Mouse (Mus musculus): ENCODE measurements around the gene Col4a1.
A peak's percentile ranks its signal among the peaks of the same experiment; 100 is the strongest.

The Col4a1 gene

DNA sequence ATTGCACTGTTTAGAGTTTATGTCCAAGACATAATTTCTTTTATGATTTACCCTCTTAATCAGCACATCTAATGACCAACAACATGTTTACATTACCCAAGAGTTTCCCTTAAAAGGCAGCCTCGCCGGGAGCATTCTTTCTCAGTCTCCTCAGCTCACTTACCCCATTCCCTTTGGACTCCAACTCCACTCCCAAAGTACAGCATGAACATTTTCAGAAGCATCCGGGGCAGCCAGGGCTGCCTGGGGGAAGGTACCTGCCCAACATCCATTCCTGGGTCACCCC lies 13.4 kb downstream of the Col4a1 start:
- no peak for DNase-seq (ENCODE audit: low spot score in 2 of 2)

DNA sequence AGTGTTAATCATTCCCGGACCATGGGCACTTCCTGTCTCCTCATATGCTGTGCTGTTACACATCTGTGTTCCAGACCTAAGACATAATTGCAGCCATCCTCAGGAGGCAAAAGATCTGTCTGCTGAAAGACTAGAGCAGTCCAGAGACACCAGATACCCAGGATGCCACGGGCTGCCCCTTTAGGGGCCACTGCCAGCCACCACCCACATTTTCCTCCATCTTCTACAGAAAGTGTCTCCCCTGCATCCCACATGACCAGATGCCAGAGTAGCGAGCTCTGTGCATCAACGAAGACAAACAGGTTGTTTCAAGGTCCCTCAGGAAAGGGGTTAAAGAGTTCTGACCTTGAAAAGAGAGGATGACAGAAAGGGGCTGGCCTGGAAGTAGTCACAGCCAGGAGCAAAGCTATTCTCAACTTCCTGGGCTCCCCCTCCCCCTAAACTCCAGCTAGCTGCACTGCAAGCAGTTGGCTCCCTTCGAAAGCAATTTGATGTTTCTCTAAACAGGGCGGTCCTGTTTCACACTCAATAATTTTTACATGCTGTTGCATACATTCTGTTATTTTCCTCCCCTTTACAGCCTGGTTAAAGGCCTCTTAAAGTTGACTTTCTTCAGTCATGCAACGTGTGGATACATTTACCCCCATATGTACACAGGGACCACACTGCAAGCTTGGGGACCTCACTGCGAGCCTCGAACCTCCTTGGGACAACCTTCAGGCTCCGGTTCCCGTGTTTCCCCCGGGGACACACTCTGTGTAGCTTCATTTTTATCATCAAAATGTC lies 13.9 kb downstream of the Col4a1 start:
- DNase-seq (ENCODE audit: low spot score in 2 of 2) = no peak

DNA sequence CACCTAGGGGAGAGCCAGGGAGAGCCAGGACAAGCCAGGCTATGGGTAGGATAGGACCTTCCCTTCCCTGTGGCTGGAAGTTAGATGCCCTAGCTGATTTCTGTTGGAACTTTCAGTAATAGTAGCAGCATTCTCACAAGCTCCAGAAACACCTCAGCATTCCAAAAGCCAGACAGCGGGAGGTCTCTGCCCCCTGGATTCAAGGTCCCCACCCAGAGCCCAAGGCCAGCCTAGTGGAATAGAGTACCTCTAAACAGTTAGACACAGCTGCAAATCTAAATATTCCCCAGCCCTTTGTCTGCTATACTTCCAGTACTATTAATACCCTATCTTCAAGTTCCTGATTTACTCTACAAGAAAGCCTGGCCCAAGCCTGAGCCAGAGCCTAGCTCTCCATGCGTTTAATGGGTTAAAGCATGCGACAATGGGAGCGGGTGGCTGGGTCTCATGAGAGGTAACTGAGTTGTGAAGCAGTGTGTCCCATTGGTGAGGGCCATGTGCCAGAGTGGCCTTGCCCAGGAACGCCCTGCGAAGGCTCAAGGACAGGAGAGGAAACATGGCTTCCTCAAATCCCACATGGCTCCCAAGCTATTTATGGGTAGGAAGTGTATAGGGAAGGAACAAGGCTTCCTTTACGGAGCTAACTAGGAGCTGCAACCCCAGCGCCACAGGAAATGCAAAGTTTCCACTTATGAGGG lies 15.3 kb downstream of the Col4a1 start:
- DNase-seq (ENCODE audit: low spot score in 2 of 2) = no peak

DNA sequence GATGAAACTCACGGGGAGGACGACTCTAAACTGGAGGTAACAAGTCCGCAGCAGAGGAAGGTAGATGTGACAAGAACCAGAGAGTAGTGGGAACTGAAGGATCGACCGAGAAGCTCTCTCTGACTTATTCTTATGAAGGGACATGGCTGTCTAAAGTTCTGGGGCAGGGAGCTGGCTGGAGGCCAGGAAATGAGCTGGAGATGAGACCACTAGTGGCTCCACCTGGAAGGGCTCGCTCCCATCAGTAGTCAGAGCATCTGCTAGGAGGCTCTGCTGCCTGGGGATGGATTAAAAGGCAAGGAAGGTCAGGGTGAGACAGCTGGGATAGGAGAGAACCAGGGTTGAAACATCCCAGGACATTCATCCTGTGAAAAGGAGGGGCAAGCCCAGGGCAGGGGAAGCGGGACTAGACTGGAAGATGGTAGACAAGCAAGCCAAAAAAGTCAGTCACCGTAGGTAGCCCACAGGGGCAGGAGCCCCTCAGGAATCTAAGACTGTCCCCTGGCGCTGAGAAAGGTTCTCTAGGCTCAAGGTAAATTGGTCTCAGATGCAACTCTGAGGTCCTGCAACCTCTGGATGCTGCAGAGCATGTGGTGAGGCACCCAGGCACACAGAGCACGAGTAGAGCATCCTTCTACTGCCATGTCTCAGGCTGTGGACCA lies 16.2 kb downstream of the Col4a1 start:
- DNase-seq (ENCODE audit: low spot score in 2 of 2) = no peak

DNA sequence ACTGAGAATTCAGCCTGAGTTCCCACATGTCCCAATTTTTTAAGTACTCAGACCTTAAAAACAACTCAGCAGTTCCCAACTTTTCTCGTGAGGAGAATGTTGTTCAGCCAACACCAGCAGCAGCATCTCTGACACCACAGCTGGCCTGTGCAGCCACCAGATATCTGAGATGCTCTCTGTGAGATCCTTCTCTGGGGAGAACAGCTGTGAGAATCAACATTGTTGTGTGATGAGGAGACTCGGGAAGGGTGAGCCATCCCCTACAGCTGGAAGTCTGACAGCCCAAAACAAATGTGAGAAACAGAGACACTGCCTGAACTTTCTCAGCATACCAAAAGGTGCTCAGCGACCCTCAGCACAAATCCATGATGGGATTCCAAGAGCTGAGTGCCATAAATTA lies 20.0 kb downstream of the Col4a1 start:
- DNase-seq (ENCODE audit: low spot score in 2 of 2) = no peak

DNA sequence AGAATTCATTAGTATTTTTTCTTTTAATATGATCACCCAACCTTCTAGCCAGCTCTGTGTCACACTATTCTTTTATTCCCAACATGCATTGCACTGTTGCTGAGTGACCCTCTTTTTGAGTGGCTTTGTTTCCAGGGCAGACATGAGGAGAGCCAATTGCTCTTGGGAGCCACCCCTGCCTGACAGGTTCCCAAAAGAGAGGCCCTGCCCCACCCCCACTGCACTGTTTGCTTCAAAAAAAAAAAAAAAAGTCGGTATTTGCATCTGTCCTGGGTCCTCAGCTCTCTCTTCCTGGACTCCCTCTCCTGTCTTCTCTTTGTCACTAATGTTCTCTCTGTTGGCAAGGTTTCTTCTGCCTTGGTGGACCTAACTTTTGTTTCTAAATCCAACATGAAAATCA lies 22.1 kb downstream of the Col4a1 start:
- DNase-seq (ENCODE audit: low spot score in 2 of 2) = no peak

DNA sequence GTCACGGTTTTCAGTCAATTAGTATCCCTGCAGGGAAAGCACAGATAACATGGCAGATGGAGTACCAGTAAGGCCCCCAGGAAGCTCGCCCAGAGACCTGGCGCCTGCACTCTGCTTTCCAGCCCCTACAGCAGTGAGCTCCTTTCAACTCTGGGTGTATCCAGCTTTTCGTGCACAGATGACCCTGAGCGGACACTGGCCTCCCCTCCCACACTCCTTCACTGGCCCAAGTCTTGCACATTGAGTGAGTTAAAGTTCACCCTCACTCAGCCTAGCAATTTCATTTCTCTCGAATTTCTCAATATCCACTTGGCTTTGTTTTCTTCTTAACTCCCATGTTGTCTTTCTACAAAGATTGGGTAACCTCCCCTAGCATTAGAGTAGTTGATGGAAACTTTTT lies 24.3 kb downstream of the Col4a1 start:
- DNase-seq (ENCODE audit: low spot score in 2 of 2) = no peak

DNA sequence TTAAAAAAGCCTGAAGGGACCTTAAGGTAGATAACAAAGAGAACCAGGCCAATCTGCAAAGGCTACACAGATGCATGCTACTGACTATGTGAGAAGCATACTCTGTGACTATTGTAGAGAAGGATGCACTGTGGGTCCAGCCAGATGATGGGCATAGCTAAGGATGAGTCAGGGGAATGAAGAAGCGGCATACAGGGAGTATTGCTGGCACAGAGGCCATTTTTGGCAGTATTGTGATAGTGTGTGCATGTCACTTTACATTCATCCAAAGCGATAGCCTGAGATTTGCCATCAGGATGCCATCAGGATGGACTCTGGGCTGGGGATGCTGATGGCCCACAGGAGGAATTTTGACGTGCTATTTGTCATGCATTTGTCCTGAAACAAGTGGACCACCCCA lies 25.5 kb downstream of the Col4a1 start:
- DNase-seq (ENCODE audit: low spot score in 2 of 2) = no peak

DNA sequence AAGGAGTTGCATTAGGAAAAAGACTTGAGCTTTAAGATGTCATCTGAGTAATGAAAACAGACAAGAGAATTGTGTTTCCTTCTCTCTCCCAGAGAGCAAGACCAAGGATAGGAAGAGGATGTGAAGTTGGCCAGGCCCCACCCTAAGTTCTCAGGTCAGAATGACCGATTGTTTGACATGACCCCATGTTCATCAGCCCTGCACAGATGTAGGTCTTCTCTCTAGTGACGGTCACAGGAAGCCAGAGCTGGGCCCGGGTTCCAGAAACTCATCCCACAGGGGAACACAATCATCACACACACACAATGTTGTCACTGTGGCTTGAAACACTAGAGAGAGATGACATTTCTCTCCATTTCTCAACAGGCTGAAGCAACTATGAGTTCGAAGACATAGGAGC lies 27.2 kb downstream of the Col4a1 start:
- no peak for DNase-seq (ENCODE audit: low spot score in 2 of 2)

DNA sequence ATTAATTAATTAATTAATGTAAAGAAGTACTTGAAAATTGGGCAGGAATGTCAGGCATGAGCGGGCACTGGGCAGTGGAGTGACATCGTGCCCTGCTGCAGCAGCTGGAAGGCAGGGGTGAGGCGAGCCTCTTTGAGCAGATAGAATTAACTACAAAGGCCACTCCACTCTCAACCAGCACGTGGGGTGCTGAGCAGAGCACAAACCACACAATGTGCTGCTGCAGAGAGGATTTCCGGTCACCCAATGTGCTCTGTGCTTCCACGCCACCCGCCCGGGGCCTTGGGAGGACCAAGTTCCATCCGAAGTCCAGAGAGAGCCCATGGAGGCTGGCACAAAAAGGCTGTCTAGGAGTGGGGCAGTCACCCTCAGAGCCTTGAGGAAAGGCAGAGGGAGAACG lies 29.4 kb downstream of the Col4a1 start:
- no peak for DNase-seq (ENCODE audit: low spot score in 2 of 2)

DNA sequence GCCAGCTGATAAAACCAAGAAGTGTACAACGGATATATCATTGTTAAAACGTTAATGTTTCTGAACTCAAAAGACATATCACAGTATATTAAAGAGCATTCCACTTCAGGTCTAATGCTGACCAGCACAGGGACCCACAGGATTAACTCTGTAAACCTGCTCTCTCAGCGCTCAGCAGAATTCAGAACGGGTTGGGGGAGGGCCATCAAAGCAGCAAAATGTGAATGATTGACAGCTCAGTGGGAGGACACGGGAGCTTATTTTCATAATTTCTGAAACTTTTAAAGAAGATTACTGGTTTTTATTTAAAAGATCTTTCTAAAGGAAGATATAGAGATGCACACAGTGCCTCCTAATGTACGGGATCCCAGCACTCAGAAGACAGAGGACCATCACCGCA lies 29.9 kb downstream of the Col4a1 start:
- DNase-seq (ENCODE audit: low spot score in 2 of 2) = no peak

DNA sequence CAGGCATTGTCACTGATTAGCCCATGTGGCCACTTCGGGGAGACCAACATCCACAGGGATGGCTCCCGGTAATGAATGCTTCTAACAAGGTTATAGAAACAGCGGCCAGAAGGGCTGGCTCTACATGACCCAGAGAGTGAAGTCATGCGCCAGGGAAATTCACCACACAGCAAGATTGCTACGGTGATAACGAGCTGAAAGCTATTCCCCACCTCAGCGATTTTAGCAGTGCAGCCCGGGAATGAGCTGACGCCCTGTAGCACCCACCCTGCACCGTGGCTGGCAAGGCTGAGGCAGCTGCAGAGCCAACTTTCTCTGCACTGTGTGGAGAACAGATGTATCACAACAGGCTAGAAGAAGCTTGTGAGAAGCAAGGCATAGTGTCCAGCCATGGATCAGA lies 30.5 kb downstream of the Col4a1 start:
- no peak for DNase-seq (ENCODE audit: low spot score in 2 of 2)

DNA sequence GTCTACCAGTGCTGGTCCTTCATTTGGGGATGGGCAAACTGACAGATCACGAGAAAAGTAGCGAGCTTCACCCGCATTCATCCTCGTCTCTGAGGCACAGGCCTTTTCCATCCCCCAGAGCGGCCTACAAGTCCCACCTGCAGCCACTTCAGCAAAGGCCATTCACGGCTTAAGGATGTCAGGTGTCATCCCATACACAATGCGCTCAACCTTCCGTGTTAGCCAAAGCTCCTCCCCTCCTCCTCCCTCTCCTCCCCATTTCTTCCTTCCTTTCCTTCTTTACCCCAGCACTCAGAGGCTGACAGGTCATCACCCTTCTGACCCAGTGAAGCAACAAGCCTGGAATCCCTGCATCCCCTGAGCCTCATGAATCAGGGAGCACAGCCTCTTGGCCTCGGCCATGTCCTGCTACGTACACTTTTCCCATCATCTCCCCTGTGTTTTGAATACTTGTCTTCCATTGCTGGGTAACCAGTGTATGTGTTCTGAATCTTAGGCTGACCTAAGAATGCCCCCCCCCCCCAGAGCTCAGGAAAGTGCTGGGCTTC lies 31.8 kb downstream of the Col4a1 start:
- DNase-seq (ENCODE audit: low spot score in 2 of 2) = no peak

DNA sequence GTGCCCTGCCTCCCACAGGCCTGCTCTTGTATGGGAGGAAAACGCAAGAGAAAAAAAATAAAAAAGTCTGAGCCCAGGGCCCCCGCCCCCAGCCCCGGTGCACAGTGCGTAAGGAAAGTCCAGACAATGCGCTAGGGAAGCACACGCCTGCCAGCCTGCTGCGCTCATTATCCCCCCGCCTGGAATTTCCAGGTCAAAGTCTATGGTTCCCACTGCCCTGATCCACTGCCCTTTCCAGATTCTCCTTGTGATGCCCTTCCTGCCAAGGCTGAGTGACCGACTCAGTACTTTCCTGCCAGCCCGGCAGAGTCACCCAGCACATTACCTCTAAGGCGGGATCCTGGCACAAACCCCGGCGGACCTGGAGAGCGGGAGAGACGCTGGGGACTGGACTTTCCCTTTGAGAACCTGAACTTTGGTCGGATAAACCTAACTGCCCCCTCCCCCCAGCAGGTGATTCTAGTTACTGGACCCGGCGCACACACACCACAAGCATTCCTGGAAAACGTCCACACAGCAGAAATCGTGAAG lies 33.3 kb downstream of the Col4a1 start:
- peak in 1 of 2 experiments; percentile 3 for DNase-seq (ENCODE audit: low spot score in 2 of 2)

DNA sequence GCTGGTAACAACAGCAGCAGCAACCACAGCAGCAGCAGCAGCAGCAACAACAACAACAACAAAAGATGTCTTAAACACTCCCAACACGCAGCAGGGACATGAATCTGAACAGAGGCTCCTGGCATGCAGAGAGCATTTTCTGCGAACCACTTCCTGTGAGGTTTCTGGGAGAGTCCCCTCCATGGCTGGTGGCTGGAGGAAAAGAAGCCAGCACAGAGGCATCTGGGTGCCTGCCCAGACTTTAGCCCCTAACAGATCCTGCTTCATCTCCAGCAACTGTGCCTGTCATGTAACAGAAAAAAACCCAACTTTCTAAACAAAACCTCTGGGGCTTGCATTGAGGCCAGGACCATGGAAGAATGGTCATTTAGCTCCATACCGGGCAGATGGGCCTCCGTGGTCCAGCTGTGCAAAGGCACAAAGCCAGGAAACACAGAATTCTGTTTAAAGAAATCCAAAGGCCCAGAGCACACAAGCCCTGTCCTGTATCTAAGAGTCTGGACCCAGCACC lies 34.5 kb downstream of the Col4a1 start:
- no peak for DNase-seq (ENCODE audit: low spot score in 2 of 2)

DNA sequence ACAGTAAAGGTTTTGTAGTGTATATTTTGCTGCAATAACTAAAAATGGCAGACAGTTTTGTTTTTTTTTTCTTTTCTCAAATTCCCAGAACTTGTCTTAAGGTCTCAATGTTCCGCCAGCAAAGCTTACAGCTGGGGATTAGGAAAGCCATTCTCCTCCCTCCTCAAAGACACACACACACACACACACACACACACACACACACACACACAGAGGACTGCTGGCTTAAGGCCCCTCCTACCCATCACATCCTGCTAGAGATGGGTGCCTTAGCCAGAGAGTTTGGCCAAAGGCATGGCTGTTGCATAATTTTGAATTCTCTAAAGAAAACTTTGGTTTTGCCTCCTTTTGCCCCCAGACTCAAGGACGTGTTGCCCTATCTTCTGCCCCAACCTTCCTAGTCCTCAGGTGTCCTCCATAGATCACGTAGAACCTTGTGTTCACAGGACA lies 35.0 kb downstream of the Col4a1 start:
- DNase-seq (ENCODE audit: low spot score in 2 of 2) = no peak

DNA sequence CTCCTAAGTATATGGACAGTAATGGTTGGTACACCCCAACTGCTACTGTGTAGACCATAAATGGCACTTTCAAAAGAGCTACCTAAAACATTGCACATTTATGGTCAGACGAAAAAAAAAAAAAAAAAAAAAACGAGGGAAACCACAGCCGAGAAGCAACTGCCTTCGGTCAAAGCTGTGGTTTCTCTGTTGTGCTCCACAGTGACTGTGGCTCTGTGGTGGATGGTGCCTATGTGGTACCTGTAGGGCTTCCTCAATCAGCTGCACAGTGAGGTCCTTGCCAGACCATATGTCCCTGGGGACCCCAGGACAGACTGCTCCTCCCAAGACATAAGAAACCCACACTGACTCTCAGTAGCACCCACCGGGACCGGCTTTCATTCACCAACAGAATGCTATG lies 36.3 kb downstream of the Col4a1 start:
- no peak for DNase-seq (ENCODE audit: low spot score in 2 of 2)

DNA sequence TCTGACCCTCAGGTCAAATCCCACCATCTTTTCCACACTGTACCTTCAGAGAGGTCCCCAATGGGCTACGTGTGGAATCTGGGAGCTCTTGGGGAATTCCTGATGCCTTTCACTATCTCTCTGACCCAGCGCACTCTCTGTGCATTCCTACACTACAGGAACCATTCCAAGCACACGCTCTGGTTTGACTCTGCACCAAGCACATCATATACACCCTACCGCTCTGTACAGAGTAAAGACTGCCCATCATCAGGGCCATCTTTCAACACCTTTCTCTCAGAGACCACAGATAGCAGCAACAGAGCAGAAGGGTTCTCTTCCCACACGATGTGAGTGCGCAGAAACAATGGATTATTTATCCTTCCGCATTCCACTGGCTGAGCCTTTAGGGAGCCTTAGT lies 38.2 kb downstream of the Col4a1 start:
- no peak for DNase-seq (ENCODE audit: low spot score in 2 of 2)

DNA sequence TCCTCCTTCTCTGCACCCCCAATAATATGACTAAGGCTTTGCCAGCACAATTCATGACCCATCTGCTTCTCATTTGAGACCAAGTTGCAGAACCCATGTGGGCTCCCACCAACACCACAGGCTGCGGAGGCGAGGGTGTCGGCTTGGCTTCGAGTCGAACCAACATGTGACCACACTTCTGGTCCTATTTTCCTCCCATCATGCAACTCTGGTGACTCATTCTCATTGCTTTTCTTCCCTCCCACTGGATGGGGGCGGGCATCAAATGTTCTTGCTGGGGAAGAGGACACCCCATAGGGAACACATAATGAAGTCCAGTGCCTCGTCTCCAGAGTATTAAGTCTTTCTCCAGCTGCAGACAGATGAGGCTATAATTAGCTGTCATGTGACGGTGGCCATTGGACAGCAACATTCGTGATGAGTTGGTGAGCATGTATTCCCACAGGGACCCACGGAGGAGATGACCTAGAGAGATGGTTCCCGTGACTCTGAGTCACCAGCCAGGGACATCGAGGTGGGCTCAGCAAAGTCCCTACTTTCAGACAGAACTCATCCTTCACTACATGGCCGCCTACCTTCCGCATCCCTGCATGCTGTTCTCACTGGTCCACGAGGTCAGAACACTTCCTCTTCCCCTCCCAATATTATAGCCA lies 39.0 kb downstream of the Col4a1 start:
- DNase-seq (ENCODE audit: low spot score in 2 of 2) = no peak

DNA sequence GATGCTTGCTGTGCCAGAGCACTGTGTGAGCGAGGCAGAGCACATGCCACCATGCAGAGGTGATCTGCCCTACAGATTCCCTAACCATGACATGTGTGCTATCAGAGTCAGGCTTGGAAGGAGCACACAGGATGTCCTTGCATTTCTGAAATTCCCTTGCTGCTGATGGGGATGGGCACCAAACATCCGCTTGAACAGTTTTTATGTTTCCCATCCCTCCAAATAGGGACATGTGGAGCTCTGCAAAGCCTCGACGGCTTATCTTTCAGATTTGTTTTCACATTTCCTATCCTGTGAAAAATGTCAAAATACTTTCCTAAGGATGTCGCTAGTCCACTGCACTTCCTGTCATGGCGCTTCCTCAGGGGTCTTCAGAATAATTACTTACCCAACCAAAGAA lies 40.4 kb downstream of the Col4a1 start:
- no peak for DNase-seq (ENCODE audit: low spot score in 2 of 2)

DNA sequence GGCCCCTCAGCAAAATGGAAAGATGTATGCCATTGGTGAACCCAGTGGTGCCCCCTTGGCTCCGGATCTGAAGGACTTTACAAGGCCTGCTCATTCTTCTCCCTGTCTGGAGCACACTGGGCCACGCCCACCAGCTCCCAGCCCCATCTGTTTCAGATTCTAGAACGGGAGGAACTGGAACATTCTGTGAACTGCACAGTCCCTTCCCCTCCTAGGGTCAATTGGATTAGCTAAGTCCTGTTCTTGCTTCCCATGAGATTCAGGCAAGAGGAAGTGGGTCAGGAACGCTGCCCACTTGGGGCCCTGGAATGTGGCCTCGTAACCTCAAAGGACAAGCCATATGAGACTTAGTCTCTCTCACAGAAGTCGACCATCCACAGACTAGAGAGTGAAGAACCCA lies 41.8 kb downstream of the Col4a1 start:
- peak in 1 of 2 experiments; percentile 22 for DNase-seq (ENCODE audit: low spot score in 2 of 2)

DNA sequence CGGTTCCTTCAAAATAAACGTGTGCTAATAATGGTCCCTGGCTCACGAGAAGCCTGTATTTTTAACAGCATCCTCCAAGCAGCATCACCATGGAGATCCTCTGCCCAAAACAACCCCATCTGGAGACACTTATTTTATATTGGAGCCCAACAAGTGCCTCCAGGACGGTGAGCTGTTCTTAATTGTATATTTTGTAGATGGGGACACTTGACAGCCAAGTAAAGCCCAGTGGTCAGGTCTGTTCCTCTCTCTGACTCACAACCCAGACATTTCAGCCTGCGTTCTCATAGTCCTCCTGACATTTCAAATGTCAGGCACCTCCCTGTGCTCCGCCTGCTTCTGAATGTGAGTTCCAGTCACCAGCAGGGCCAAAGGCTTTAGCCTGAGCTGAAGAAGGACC lies 43.9 kb downstream of the Col4a1 start:
- no peak for DNase-seq (ENCODE audit: low spot score in 2 of 2)
